Mouse (Mus musculus) heart, adult 2 months (tissue): ENCODE data around the gene Prrc2a.

Source experiments
- CTCF ChIP-seq: fragments of 200-600 bp; IDR thresholded peaks from 2 replicates; pipeline ENCODE4 v1.8.1; 2022; ENCODE audit warnings: antibody characterized with exemption, mild to moderate bottlenecking, moderate library complexity
- EP300 ChIP-seq: fragments of 200-500 bp; IDR thresholded peaks from 2 replicates; pipeline ENCODE4 v1.6.1; 2011; ENCODE audit warnings: low read depth, low read length, control low read depth; ENCODE audit not compliant: insufficient read depth
- POLR2A ChIP-seq: fragments of 200-500 bp; IDR thresholded peaks from 2 replicates; pipeline ENCODE4 v1.6.1; 2011; ENCODE audit warnings: mild to moderate bottlenecking, low read depth, low read length, control low read depth; ENCODE audit not compliant: insufficient read depth

- TF ChIP-seq CTCF (no peak), POLR2A (no peak), EP300 (no peak)
These were observed 58.2 kb downstream of the Prrc2a start for GRCm38 (mm10) chr17:35106522-35106921.
